Mouse (Mus musculus) colon, adult 2 months (tissue): ENCODE results near the gene Gm20812. TPM values are rescaled to one million over a fixed set of nuclear protein-coding genes. Genes with fewer than 3 reads are reported as not detected.

Experiments
- polyA plus RNA-seq: library from polyadenylated mRNA; depleted of rRNA; stranded (reverse); fragments of >200 nt; gene quantifications from 2 replicates; pipeline ENCODE4 v1.2.3, GENCODE M21; 2012; rRNA removed

The Gm20812 gene
- polyA plus RNA-seq: not detected in 2 replicates

DNA sequence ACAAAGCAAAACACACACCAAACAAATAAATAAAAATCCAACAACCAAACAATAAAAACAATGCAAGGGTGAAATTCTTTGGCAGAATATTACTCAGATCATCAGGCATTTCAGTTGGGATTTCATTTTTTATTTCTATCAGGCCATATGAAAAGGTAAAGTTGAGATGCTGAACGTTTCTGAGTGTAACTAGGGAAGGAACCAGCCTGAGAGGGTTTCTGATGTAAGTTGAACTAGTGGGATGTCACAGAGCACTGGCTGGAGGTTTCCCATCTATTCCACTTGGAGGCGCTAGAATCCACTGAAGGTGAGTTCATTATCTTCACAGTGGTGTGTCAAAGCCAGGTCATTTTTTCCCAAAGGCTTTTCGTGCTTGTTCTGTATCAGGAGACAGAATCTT, at the start of gene Gm20812:
Gene Gm20812, plus strand, starts transcription at position 301 of the 400 bp plus-strand sequence.

Other genes with a start within 250 kb of the Gm20812 start
- not detected in 2 replicates for gene Gm29554, start 108.0 kb upstream of the Gm20812 start, polyA plus RNA-seq